Mouse (Mus musculus) lung, embryonic 14.5 days (tissue): Measurements from ENCODE around the gene Susd1. TPM values are rescaled to one million over a fixed set of nuclear protein-coding genes. Genes with fewer than 3 reads are reported as not detected.

ENCODE experiments used
- ATAC-seq: fragments of 200-750 bp; cut with Nextera tagmentation; 2 replicates; pipeline ENCODE4 v1.8.0; 2017; ENCODE audit warnings: mild to moderate bottlenecking, moderate TSS enrichment, moderate library complexity; ENCODE audit not compliant: insufficient read depth
- DNase-seq: peaks from one replicate; pipeline ENCODE4 v3.0.0-alpha.2; 2015
- H3K27ac ChIP-seq: fragments of 300-500 bp; sonication (generic); 2 replicates; pipeline ENCODE4 v1.5.1; 2014; ENCODE audit warnings: low read depth, mild to moderate bottlenecking, moderate library complexity
- H3K27me3 ChIP-seq: fragments of 300-500 bp; sonication (generic); 2 replicates; pipeline ENCODE4 v1.6.1; 2014; ENCODE audit warnings: low read length, control low read depth; ENCODE audit not compliant: insufficient read depth
- H3K36me3 ChIP-seq: fragments of 300-500 bp; sonication (generic); 2 replicates; pipeline ENCODE4 v1.6.1; 2014; ENCODE audit warnings: control low read depth; ENCODE audit not compliant: insufficient read depth
- H3K4me1 ChIP-seq: fragments of 300-500 bp; sonication (generic); 2 replicates; pipeline ENCODE4 v1.6.1; 2014; ENCODE audit warnings: antibody characterized with exemption, control low read depth; ENCODE audit not compliant: insufficient read depth
- H3K4me2 ChIP-seq: fragments of 300-500 bp; sonication (generic); 2 replicates; pipeline ENCODE4 v1.6.1; 2014; ENCODE audit warnings: mild to moderate bottlenecking
- H3K4me3 ChIP-seq: fragments of 300-500 bp; sonication (generic); 2 replicates; pipeline ENCODE4 v1.5.1; 2014; ENCODE audit warnings: low read depth, low read length
- H3K9ac ChIP-seq: fragments of 300-500 bp; sonication (generic); 2 replicates; pipeline ENCODE4 v1.6.1; 2014
- H3K9me3 ChIP-seq: fragments of 300-500 bp; sonication (generic); 2 replicates; pipeline ENCODE4 v1.6.1; 2016; ENCODE audit warnings: low read depth, low read length, control low read depth
- CTCF ChIP-seq: IDR thresholded peaks from 2 replicates; pipeline ENCODE4 v1.5.1; 2016; ENCODE audit warnings: antibody characterized with exemption, low read depth
- WGBS: fragments of 180-500 bp; shearing (Covaris S2); extraction: QIAGEN DNeasy Blood & Tissue Kit; methylation state at CpG from one replicate; pipeline ENCODE4 v1.1.7; 2014; 5-methylcytosine and 5-hydroxymethylcytosine counted together
- polyA plus RNA-seq: library from polyadenylated mRNA; unstranded; fragments of >200 nt; fragmentation: Nextera tagmentation; extraction: Ambion mirVana; gene quantifications from 2 replicates; pipeline ENCODE4 v1.2.1, GENCODE M21; 2014

The Susd1 gene
- polyA plus RNA-seq, 1 experiment from 2014 or later: 5.1 TPM

GRCm38 (mm10) chr4:59383791-59384190 lies 54.6 kb downstream of the Susd1 start:
- H3K27ac ChIP-seq: no peak overlapping the region
- no peak for ATAC-seq

DNA sequence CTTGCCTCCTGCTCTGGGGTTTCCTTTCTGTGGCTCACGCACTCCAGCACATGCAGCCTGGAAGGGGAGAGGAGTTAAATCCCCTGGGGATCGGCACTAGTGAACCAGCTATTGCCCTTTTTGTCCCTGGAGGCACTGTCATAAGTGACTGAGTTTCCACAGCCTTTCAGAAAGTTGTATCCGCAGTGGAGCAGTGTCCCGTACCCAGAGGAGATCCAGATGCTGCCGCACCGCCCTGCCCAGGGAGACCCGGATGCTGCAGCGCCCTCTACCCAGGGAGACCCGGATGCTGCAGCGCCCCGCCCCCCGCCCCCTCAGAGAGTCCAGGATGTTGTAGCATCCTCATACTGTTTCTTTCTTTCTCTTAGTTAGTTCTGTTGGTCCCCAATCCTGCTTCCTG lies 56.3 kb downstream of the Susd1 start:
- no peaks in the 10 kb centered on the region for H3K36me3 ChIP-seq
- H3K27me3 ChIP-seq: no peaks in the 10 kb centered on the region
- H3K4me3 ChIP-seq: no peak overlapping the region
- no peaks in the 10 kb centered on the region for H3K9me3 ChIP-seq
- H3K4me2 ChIP-seq: peak overlapping the region; percentile 32; the same call in 1 of the 2 replicates
- H3K9ac ChIP-seq: no peak overlapping the region
- DNase-seq (peak; percentile 55), ATAC-seq (0 out of 2 replicates have a peak, but pooled peaks have one; percentile 43)
- H3K27ac ChIP-seq: no peak overlapping the region
- H3K4me1 ChIP-seq: peaks cover 6% of the 10 kb centered on the region
- peak; percentile 29; the same call in 1 of the 2 replicates for TF ChIP-seq CTCF
- 26% methylated on average over 12 of the region's 12 CpGs for WGBS

More at GRCm38 (mm10) chr4:59383791-59384190, 54.6 kb downstream of the Susd1 start:
- no peaks in the 10 kb centered on the region for H3K9me3 ChIP-seq
- no peak overlapping the region for H3K9ac ChIP-seq
- H3K4me1 ChIP-seq: peaks cover 13% of the 10 kb centered on the region
- no peak overlapping the region for H3K4me3 ChIP-seq
- TF ChIP-seq CTCF: no peak
- H3K4me2 ChIP-seq: no peak overlapping the region
- H3K27me3 ChIP-seq: no peaks in the 10 kb centered on the region
- H3K36me3 ChIP-seq: no peaks in the 10 kb centered on the region
- DNase-seq: no peak
- WGBS: 67% methylated on average over 3 of the region's 3 CpGs

GRCm38 (mm10) chr4:59381007-59381743 lies 57.3 kb downstream of the Susd1 start:
- Histone ChIP-seq H3K27me3 (no peaks in the 10 kb centered on the region), H3K4me1 (peaks cover 6% of the 10 kb centered on the region), H3K9ac (no peak overlapping the region), H3K4me3 (no peak overlapping the region), H3K9me3 (no peaks in the 10 kb centered on the region), H3K36me3 (no peaks in the 10 kb centered on the region), H3K4me2 (0 out of 2 replicates have a peak overlapping the region, but pooled peaks have one; percentile 4), H3K27ac (peak overlapping the region; percentile 24; the same call in 1 of the 2 replicates)
- peak; percentile 83 for ATAC-seq
- TF ChIP-seq CTCF: peak; percentile 82
- WGBS: 50% methylated on average over 13 of the region's 13 CpGs
- peak; percentile 87 for DNase-seq

DNA sequence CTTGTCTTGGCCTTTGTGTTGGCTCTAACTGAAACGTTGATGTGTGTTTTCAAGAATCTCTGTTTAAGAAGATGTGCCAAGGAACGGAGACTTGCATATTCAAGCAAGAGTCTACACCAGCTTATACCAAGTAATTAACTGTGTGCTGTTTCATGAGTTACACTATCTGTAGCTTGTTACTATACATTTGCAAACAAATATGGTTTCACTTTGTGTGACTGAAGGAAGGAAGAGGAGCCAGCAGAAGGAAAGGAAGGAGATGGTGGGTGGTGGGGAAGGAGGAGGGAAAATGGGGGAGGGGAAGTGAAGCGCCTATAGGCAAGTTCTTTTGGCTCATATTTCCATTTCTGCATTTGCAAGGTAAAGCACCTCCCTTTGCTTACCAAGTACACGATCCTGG lies 58.0 kb downstream of the Susd1 start:
- TF ChIP-seq CTCF: no peak
- H3K9me3 ChIP-seq: no peaks in the 10 kb centered on the region
- H3K4me1 ChIP-seq: peaks cover 6% of the 10 kb centered on the region
- no peak overlapping the region for H3K9ac ChIP-seq
- H3K36me3 ChIP-seq: no peaks in the 10 kb centered on the region
- H3K27ac ChIP-seq: no peak overlapping the region
- no peak; the same call in 1 of the 2 replicates for ATAC-seq
- no peak overlapping the region for H3K4me3 ChIP-seq
- WGBS: 63% methylated on average over 4 of the region's 4 CpGs
- no peak overlapping the region for H3K4me2 ChIP-seq
- no peaks in the 10 kb centered on the region for H3K27me3 ChIP-seq
- DNase-seq: no peak

GRCm38 (mm10) chr4:59379876-59380275 lies 58.6 kb downstream of the Susd1 start:
- no peak overlapping the region for H3K4me2 ChIP-seq
- WGBS: 69% methylated on average over 5 of the region's 5 CpGs
- DNase-seq (no peak), ATAC-seq (no peak)
- H3K27me3 ChIP-seq: no peaks in the 10 kb centered on the region
- H3K9me3 ChIP-seq: no peaks in the 10 kb centered on the region
- H3K4me3 ChIP-seq: no peak overlapping the region
- H3K4me1 ChIP-seq: peaks cover 6% of the 10 kb centered on the region
- no peak overlapping the region for H3K9ac ChIP-seq
- H3K36me3 ChIP-seq: no peaks in the 10 kb centered on the region
- no peak overlapping the region for H3K27ac ChIP-seq
- no peak for TF ChIP-seq CTCF

DNA sequence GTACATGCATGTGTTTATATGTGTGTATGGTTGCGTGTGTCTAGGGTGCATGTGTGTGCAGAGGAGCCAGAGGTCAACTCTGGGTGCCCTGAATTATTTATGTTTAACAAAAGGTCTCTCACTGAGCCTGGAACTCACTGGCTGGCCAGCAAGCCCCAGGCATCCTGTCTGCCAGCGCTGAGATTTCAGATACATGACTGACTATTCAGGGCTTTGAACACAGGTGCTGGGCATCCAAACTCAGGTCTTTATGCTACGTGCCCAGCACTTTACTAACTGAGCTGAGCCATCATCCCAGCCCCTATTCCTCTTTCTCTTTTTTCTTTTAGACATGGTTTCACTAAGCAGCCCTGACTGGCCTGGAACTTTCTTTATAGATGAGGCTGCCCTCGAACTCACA lies 59.8 kb downstream of the Susd1 start:
- 88% methylated on average over 4 of the region's 4 CpGs for WGBS
- no peaks in the 10 kb centered on the region for H3K36me3 ChIP-seq
- no peak overlapping the region for H3K4me2 ChIP-seq
- H3K9me3 ChIP-seq: no peaks in the 10 kb centered on the region
- H3K9ac ChIP-seq: no peak overlapping the region
- H3K27ac ChIP-seq: no peak overlapping the region
- TF ChIP-seq CTCF: no peak
- no peaks in the 10 kb centered on the region for H3K27me3 ChIP-seq
- DNase-seq (no peak), ATAC-seq (no peak)
- no peak overlapping the region for H3K4me3 ChIP-seq
- H3K4me1 ChIP-seq: peaks cover 6% of the 10 kb centered on the region

- peak overlapping the region; percentile 24; the same call in 1 of the 2 replicates for H3K27ac ChIP-seq
- TF ChIP-seq CTCF: no peak
These were observed 64.0 kb downstream of the Susd1 start for GRCm38 (mm10) chr4:59374271-59374938.

More at GRCm38 (mm10) chr4:59374271-59374938, 64.0 kb downstream of the Susd1 start:
- Histone ChIP-seq H3K4me3 (no peak overlapping the region), H3K9me3 (no peaks in the 10 kb centered on the region), H3K36me3 (no peaks in the 10 kb centered on the region), H3K9ac (no peak overlapping the region), H3K27me3 (no peaks in the 10 kb centered on the region), H3K4me1 (no peaks in the 10 kb centered on the region), H3K4me2 (no peak overlapping the region)
- ATAC-seq (no peak), DNase-seq (peak; percentile 24)
- WGBS: 51% methylated on average over 10 of the region's 10 CpGs
